Mouse (Mus musculus) liver, adult 2 months (tissue): ENCODE data around the gene Dnm3. TPM values are rescaled to one million over a fixed set of nuclear protein-coding genes. Genes with fewer than 3 reads are reported as not detected.

ENCODE experiments used
- DNase-seq: peaks from one replicate; pipeline ENCODE4 v3.0.0-alpha.2; 2011; ENCODE audit warnings: low read depth, low spot score; ENCODE audit errors: extremely low read depth
- H3K27ac ChIP-seq: fragments of 200-500 bp; replicated peaks from 2 replicates; pipeline ENCODE4 v1.5.1; 2012; ENCODE audit warnings: low read depth, mild to moderate bottlenecking, control low read depth, inconsistent platforms, low read length; ENCODE audit not compliant: insufficient read depth
- H3K27me3 ChIP-seq: fragments of 200-500 bp; 2 replicates; pipeline ENCODE4 v1.6.1; 2012; ENCODE audit warnings: mild to moderate bottlenecking, moderate library complexity, low read length, inconsistent platforms; ENCODE audit not compliant: control insufficient read depth, insufficient read depth
- H3K36me3 ChIP-seq: fragments of 200-500 bp; 2 replicates; pipeline ENCODE4 v1.6.1; 2012; ENCODE audit warnings: low read length, inconsistent platforms; ENCODE audit not compliant: control insufficient read depth, insufficient read depth
- H3K4me1 ChIP-seq: fragments of 200-500 bp; 2 replicates; pipeline ENCODE4 v1.6.1; 2011; ENCODE audit warnings: low read length; ENCODE audit not compliant: control insufficient read depth, insufficient read depth
- H3K4me3 ChIP-seq: fragments of 200-500 bp; 2 replicates; pipeline ENCODE4 v1.5.1; 2011; ENCODE audit warnings: low read depth, mild to moderate bottlenecking, control low read depth, low read length, moderate library complexity; ENCODE audit not compliant: insufficient read depth
- H3K79me2 ChIP-seq: fragments of 200-500 bp; 2 replicates; pipeline ENCODE4 v1.6.1; 2012; ENCODE audit warnings: inconsistent platforms, mild to moderate bottlenecking, low read length, moderate library complexity; ENCODE audit not compliant: control insufficient read depth, insufficient read depth
- H3K9ac ChIP-seq: fragments of 200-500 bp; 2 replicates; pipeline ENCODE4 v1.6.1; 2012; ENCODE audit warnings: low read depth, mild to moderate bottlenecking, control low read depth, inconsistent platforms, low read length
- CTCF ChIP-seq: fragments of 200-500 bp; IDR thresholded peaks from 2 replicates; pipeline ENCODE4 v1.5.1; 2011; ENCODE audit warnings: low read depth, low read length, control low read depth
- POLR2A ChIP-seq: fragments of 200-500 bp; IDR thresholded peaks from 2 replicates; pipeline ENCODE4 v1.6.1; 2011; ENCODE audit warnings: low read length, control low read depth; ENCODE audit not compliant: insufficient read depth; ENCODE audit errors: extremely low read depth
- WGBS: fragments of 180-500 bp; shearing (Covaris S2); methylation state at CpG from one replicate; pipeline ENCODE4 v1.1.7; 2018; 5-methylcytosine and 5-hydroxymethylcytosine counted together
- polyA plus RNA-seq: library from polyadenylated mRNA; depleted of rRNA; stranded (reverse); fragments of >200 nt; gene quantifications from 2 replicates; pipeline ENCODE4 v1.2.3, GENCODE M21; 2012
- total RNA-seq: library from RNA; depleted of rRNA; stranded (reverse); fragments of >200 nt; gene quantifications from 2 replicates; pipeline ENCODE4 v1.2.3, GENCODE M21; 2014

The Dnm3 gene
- total and polyA plus RNA-seq, 2 experiments, result 0.46 to 0.60 TPM

DNA sequence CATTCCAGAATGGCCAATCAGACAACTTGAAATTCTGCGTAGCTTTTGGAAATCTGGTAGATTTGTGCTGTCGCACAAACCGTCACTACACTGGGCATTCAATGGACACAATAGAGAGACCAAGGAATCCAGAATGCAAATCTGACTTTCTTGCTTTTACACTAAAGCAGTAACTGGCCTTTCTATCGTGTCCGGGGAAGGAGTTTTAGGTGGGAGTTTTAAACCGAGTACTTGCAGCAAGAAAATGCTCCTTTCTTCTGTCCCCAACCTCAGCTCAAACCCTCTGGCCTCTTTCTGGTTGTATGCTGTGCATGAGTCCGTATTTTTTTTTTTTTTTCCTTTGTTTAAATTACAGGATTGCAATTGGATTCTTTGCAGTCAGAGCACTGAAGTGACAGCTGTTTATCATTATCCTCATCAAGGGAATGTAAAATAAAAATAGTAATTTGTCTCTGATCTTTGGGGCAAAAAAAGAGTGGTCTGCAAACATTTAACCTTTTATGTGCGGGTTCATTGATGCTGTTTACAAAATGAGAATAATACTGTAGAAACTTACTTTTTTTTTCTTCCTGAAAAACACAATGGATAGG lies 454.1 kb downstream of the Dnm3 start:
- Histone ChIP-seq H3K4me1 (no peaks in the 10 kb centered on the region), H3K27ac (no peak overlapping the region), H3K27me3 (no peaks in the 10 kb centered on the region), H3K79me2 (no peaks in the 10 kb centered on the region), H3K9ac (no peak overlapping the region), H3K36me3 (no peaks in the 10 kb centered on the region), H3K4me3 (no peak overlapping the region)
- DNase-seq, result no peak
- 86% methylated on average over 8 of the region's 8 CpGs for WGBS
- TF ChIP-seq POLR2A (no peak), CTCF (no peak)

DNA sequence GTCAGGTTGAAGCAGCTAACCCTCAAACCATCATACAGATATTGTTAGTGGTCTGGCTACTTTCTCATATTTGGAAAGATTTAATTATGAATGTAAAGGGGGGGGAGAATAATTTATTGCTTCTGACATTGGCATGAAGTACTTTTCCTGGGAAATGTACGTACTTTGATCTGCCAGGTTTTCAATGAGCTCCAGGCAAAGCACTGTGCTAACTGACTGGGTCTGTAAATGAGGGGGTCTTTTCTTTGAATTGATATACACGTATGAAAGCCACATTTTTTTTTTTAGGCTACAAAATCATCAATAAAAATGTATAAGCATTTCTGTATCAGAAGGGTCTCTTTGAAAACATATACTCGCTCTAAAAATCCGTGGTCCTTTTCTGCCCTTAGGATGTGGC lies 457.1 kb downstream of the Dnm3 start:
- Histone ChIP-seq H3K4me1 (no peaks in the 10 kb centered on the region), H3K4me3 (no peak overlapping the region), H3K27me3 (no peaks in the 10 kb centered on the region), H3K36me3 (no peaks in the 10 kb centered on the region), H3K27ac (no peak overlapping the region), H3K79me2 (no peaks in the 10 kb centered on the region), H3K9ac (no peak overlapping the region)
- DNase-seq, result no peak
- TF ChIP-seq POLR2A (no peak), CTCF (no peak)
- 89% methylated on average over 4 of the region's 4 CpGs for WGBS

DNA sequence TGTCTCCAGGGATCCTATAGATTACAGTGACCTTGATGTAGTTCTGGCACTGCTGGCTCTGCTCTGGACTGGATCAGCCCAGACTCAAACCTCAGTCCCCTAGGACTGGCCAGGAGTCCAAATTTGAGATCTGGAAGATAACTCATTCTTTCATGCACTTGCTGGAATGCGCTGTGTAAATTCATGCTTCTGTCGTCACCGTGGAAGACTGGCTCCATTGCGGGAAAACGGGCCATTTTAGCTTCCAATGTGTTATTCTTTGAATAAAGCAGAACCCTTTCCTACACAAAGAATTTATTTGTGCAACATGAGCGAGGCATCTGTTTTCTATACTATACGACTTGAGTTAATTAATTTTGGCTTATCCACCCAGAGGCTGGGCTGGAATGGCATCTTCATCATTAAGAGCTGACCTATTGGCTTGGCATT lies 457.5 kb downstream of the Dnm3 start:
- H3K4me1 ChIP-seq, result no peaks in the 10 kb centered on the region
- WGBS, result 94% methylated on average over 7 of the region's 7 CpGs
- H3K4me3 ChIP-seq, result no peak overlapping the region
- no peaks in the 10 kb centered on the region for H3K79me2 ChIP-seq
- no peak overlapping the region for H3K9ac ChIP-seq
- H3K36me3 ChIP-seq, result no peaks in the 10 kb centered on the region
- no peak overlapping the region for H3K27ac ChIP-seq
- DNase-seq, result no peak
- TF ChIP-seq POLR2A, result no peak
- TF ChIP-seq CTCF, result no peak
- no peaks in the 10 kb centered on the region for H3K27me3 ChIP-seq

DNA sequence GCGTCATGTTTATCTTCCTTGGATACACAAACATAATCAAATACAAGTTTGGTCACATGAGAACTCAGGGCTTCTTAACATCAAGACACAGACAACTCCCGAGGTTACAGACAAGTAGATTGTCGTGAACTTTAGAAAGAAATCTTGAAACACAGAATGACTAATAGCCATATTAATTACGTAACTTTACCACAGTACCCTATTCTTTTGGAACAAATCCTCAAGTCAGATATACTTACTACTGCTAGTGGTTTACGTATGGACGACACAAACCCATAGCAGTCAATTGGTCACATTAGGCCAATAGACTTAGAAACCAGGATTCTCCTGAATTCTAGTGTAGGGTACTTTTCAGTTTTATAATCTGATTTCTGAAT lies 459.2 kb downstream of the Dnm3 start:
- TF ChIP-seq CTCF (no peak), POLR2A (no peak)
- H3K9ac ChIP-seq, result no peak overlapping the region
- no peak overlapping the region for H3K27ac ChIP-seq
- 81% methylated on average over 6 of the region's 6 CpGs for WGBS
- no peaks in the 10 kb centered on the region for H3K4me1 ChIP-seq
- no peak overlapping the region for H3K4me3 ChIP-seq
- no peaks in the 10 kb centered on the region for H3K79me2 ChIP-seq
- no peaks in the 10 kb centered on the region for H3K36me3 ChIP-seq
- DNase-seq, result no peak
- H3K27me3 ChIP-seq, result no peaks in the 10 kb centered on the region

DNA sequence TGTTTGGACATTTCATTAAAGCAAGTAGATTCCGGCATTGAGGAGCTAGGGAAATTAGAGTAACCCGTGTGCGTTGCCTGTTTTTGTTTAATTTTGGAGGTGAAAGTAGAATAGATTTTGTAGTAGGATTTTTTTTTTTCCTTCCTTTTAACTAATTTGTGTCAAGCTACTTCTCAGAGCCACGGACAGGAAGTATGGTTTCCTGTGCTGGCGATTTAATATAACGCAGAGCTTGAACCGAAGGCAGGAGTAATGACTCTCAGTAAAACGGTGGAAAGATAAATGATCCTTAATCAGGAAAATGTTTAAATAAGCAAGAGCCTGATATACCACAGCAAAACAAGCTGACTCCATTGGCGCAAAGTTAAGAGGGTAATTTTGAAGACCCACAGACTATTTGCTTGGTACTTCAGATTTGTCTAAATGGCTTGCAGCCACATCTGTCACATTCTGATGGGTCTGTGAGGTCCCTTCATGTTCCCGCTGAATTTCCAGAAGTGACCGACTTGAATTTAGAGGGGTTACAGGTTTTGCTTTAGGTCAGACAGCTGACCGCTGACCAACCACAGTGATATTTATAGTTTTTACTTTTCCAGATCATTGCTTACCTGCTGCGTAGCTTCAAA lies 459.7 kb downstream of the Dnm3 start:
- DNase-seq, result no peak
- WGBS, result 70% methylated on average over 13 of the region's 13 CpGs
- Histone ChIP-seq H3K27ac (no peak overlapping the region), H3K27me3 (no peaks in the 10 kb centered on the region), H3K4me3 (no peak overlapping the region), H3K79me2 (no peaks in the 10 kb centered on the region), H3K4me1 (no peaks in the 10 kb centered on the region), H3K9ac (no peak overlapping the region), H3K36me3 (no peaks in the 10 kb centered on the region)
- TF ChIP-seq CTCF (no peak), POLR2A (no peak)

DNA sequence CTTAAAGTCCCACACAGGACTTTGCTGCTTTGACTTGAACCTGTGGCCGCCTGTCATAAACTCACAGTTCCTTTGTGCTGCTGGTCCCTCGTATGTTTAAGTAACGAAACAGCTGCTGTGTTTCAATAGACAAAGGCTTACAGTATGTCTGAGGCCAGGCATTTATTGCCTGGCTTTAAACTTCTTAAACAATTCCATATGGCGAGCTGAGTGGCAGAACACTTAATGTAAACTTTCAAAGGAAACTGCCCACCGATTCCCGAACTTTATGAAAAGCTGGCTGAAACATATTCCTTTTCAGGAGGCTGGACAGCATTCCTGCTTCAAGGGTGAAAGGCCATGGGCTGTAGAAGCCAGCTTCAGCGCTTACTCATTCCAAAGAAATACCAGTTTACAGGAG lies 460.9 kb downstream of the Dnm3 start:
- Histone ChIP-seq H3K79me2 (no peaks in the 10 kb centered on the region), H3K4me3 (no peak overlapping the region), H3K4me1 (no peaks in the 10 kb centered on the region), H3K27ac (no peak overlapping the region), H3K36me3 (no peaks in the 10 kb centered on the region), H3K27me3 (no peaks in the 10 kb centered on the region), H3K9ac (no peak overlapping the region)
- TF ChIP-seq POLR2A (no peak), CTCF (no peak)
- DNase-seq, result no peak
- WGBS, result 88% methylated on average over 7 of the region's 7 CpGs
